Mouse (Mus musculus) small intestine, adult 2 months (tissue): ENCODE results near the gene Plcb2.

Experiments
- CTCF ChIP-seq: fragments of 200-500 bp; IDR thresholded peaks from 2 replicates; pipeline ENCODE4 v1.5.1; 2012; ENCODE audit warnings: low read depth, mild to moderate bottlenecking, control low read depth, inconsistent platforms, low read length, moderate library complexity, mixed read lengths; ENCODE audit not compliant: insufficient replicate concordance, insufficient read length; ENCODE audit errors: extremely low read depth
- POLR2A ChIP-seq: fragments of 200-500 bp; IDR thresholded peaks from 2 replicates; pipeline ENCODE4 v1.6.1; 2012; ENCODE audit warnings: low read depth, mild to moderate bottlenecking, control low read depth, inconsistent platforms, low read length, moderate library complexity

- TF ChIP-seq CTCF: no peak
- TF ChIP-seq POLR2A: no peak
Observed at GRCm38 (mm10) chr2:118659493-118659892, 68.7 kb downstream of the Plcb2 start.
